Mouse (Mus musculus) macrophage (primary cell): ENCODE data around the gene Ndufv3. TPM values are rescaled to one million over a fixed set of nuclear protein-coding genes. Genes with fewer than 3 reads are reported as not detected.

Experiments
- polyA plus RNA-seq: library from polyadenylated mRNA; stranded (reverse); fragments of 250-400 nt; gene quantifications from 3 replicates; pipeline ENCODE4 v1.2.4, GENCODE M21; 2018; ENCODE audit warnings: inconsistent platforms

The Ndufv3 gene
- polyA plus RNA-seq, 1 experiment from 2014 or later = 199 TPM

Other genes starting within 250 kb of the Ndufv3 start
- gene Rsph1, start 242.7 kb upstream of the Ndufv3 start, polyA plus RNA-seq = 0.33 to 0.92 TPM (median 0.59 TPM) in 3 replicates
- 6.0 to 11.0 TPM (median 7.9 TPM) in 3 replicates for gene Slc37a1, start 233.3 kb upstream of the Ndufv3 start, polyA plus RNA-seq
- gene Pde9a, start 133.9 kb upstream of the Ndufv3 start, polyA plus RNA-seq = not detected in 3 replicates
- gene Wdr4, start 135 bp upstream of the Ndufv3 start, polyA plus RNA-seq = 4.1 to 9.5 TPM (median 9.2 TPM) in 3 replicates
- 6.6 to 12.3 TPM (median 11.2 TPM) in 3 replicates for gene Pknox1, start 44.6 kb downstream of the Ndufv3 start, polyA plus RNA-seq
- not detected in 3 replicates for gene Cbs, start 117.1 kb downstream of the Ndufv3 start, polyA plus RNA-seq
- gene U2af1, start 138.8 kb downstream of the Ndufv3 start, polyA plus RNA-seq = 75.6 to 153 TPM (median 87.3 TPM) in 3 replicates
- not detected in 3 replicates for gene Cryaa, start 157.7 kb downstream of the Ndufv3 start, polyA plus RNA-seq